Mouse (Mus musculus): Measurements from ENCODE around the gene Brs3.

Brs3 gene

DNA sequence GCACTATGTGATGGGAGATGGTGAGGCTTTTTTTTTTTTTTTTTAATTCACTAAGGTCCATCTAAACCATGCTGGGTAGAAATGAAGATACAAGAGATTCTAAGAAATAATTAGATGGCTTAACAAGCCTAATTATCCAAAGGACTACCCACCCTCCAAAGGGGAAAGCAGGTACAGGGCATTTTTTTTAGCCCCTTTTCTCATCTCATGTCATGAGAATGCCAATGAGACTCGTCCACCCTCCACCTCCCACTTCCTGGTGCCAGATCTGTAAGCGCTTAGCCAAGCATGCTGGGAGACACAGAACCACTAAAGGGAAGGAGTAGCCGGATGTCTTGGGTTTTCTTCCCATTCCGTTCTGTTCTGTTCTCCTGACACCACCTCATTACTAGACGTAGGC lies at the start of gene Brs3:
Brs3 (plus strand) TSS at position 301 of the 400 bp plus-strand sequence.
- DNase-seq = no peak

DNA sequence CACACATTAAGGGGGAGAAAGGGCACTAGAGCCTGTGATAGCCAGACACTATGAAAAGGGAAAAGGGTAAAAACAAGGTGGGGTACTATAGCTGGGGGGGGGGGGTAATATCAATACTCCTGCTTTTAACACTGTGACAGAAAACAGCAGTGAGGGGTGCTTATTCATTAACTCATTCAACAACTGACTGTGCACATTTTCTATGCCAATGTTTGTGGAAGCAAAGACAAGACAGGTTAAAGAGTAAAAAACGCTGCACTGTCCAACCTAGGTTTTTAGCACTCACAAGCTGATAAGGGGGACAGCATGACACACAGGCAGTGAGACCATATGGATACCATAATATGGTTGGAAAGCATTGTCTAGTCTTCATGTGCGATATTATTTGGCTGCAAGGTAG lies 30.0 kb upstream of the Brs3 start:
- DNase-seq = no peak

DNA sequence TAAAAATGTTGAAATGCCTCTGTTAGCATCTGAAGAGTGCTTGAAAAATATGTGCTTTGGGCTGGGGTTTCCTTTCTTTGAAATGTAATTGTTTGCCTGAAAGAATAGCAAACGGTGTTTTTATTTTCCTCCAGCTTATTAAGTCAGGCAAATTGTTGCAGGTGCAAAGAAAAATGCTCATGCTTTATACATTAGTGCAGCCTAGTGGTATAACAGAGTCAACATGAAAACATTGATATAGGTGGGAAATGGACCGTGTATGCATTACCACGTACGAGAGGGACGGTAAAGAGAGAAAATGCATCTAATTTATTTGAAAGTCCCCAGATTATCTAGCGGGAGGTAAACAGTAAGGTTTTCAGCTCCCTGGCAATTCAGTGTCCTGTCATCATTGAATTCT lies 995 bp downstream of the Brs3 start:
- DNase-seq = no peak

DNA sequence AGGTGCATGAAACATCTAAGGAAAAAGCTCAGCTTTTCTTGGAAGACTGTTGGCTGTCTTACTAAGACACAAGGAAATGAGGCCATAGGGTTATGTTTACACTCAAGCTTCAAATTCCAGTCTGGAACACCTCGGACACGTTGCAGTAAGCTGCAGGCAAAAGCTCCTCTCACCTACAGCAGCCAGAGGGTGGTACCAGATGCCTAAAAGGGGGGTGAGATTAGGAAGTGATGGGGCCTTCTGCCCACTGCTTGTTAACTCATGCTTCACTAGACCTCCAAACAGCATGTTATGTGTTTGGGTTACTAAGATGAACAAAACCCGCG lies 9.9 kb downstream of the Brs3 start:
- no peak for DNase-seq

DNA sequence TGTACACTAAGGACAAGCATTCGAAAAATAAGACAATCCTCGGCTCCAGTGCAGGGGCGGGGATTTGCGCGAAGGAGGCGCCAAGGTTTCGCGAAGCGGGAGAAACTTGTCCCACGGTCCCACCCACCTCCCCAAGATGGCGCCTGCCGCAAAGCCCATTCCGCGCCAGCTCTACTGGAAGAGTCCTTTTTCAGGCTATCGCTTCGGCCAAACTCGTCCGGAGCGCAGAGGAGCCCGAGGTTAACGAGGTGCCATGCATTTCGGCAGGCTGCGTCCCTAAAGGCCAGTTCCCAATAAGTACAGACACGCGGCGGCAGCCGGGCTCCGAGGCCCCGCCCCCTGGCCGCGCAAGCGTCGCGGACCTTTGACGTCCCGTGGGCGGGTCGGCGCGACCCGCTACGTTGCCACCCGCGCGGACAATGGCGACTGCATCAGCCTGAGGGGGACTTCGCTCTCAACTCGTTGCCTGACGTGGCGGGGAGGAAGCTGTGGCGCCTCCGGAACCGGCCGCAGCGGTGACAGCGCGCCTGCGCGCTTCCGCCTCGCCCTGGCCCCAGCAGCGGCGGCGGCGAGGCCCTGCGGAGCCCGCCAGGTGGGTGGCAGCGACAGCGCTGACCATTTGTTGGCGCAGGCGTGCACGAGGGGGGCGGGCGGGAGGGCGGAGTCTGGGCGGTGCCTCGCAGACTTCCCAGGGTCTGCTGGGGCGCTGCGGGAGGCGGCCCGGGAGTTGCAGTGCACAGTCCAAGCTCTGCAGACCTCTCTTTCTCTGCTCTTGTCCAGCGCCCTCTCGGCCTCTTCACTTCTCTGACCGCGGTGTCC lies 10.5 kb downstream of the Brs3 start, which contains the start of gene Htatsf1:
Htatsf1 (plus strand) TSS at position 410 of the 819 bp plus-strand sequence.
- peak; percentile 74 for DNase-seq

DNA sequence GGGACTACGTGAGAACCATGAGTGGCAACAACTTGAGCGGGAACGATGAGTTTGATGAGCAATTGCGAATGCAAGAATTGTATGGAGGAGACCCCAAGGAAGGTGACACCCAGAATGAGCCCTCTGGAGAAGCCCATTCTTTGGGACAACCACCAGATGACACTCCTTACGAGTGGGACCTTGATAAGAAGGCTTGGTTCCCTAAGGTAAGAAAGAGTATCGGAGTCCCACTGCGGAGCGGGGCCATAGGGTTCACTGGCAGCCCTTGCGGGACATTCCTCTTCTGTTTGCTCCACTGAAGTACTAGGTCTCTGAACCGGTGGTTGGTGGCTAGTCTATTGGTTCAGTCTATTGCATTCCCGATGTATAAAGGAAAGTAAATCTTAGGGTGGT lies 11.1 kb downstream of the Brs3 start:
- DNase-seq = no peak

DNA sequence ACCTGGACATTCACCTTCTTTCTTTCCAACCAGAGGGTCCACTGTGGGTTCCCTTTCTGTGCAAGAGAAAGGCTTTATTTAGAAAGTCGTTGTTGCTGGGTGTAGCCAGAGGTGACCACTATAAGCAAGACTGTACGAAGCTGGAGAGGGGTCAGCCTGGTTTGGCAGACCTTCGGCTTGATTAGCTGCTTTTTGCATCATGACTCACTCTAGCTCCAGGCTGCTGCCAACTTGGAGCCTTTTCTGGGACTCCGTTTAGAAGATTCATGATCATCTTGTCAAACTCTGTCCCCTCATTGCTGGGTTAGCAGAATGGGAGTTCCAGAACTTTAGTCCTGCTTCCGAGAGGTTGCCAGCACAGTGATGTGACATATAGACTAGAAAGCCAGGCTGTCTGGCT lies 38.6 kb downstream of the Brs3 start:
- DNase-seq = no peak

DNA sequence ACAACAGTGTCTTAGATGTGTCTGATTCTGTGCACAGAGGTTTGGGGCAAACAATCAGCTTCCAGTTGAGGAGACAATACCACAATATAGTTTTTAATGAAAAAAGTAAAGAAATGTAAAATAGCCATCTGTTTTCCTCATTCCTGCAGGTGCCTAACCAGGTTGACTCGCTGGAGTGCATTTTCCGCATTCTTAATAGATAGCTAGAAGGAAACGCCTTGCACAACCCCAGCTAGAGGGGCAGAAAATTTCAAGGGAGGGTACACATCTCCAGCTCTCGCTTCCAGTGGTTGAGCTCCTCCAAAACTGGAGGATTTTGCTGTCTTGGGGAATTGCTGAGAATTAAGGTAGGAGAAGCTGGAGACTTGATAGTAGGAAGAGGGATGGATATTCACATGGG lies 44.9 kb downstream of the Brs3 start, which contains the start of gene Vgll1:
Vgll1 (plus strand) TSS at position 301 of the 400 bp plus-strand sequence.
- no peak for DNase-seq

Measured in right cerebral cortex, postnatal 4 days (tissue).